Mouse (Mus musculus) hindlimb bud, embryonic 11.5 days (tissue): ENCODE data around the gene Upk3bl.
"Not testable (repeated sequence)": the region's sequence is repeated elsewhere in the genome, so short reads cannot be mapped to it uniquely, and the experiment has no call there.

Experiments
- DNase-seq: peaks from one replicate; pipeline ENCODE4 v3.0.0-alpha.2; 2012; ENCODE audit warnings: low read depth, low spot score; ENCODE audit errors: extremely low spot score

The Upk3bl gene

DNA sequence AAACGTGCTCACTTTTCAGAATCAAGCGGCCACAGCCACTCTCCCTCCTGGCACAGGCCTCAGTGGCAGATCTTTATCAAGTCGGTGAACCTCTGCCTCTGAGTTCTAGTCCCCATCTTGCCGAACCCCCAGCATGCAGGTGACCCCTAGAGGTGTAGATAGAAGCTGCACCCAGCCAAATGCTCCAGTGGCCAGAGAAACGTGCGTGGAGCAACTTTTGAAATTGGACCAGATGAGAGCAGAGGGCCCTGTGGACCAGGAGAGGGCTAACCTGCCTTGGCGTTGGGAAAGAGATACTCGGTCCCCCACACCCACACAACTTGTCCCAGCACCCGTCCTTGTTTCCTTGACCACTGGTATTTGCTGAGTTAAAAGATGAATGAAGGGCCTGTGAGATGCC is 8.9 kb upstream of the Upk3bl start:
- no peak for DNase-seq

GRCm38 (mm10) chr5:136045987-136046386 is 8.3 kb upstream of the Upk3bl start:
- DNase-seq = peak; percentile 24

GRCm38 (mm10) chr5:136048541-136048940 is 5.8 kb upstream of the Upk3bl start:
- DNase-seq = not testable (repeated sequence)

- no peak for DNase-seq
These were observed 4.4 kb upstream of the Upk3bl start for GRCm38 (mm10) chr5:136049926-136050325.

- DNase-seq = peak; percentile 12
These were observed 2.8 kb upstream of the Upk3bl start for GRCm38 (mm10) chr5:136051231-136052085.

- DNase-seq = no peak
These were observed 1.2 kb upstream of the Upk3bl start for GRCm38 (mm10) chr5:136052861-136053655.

DNA sequence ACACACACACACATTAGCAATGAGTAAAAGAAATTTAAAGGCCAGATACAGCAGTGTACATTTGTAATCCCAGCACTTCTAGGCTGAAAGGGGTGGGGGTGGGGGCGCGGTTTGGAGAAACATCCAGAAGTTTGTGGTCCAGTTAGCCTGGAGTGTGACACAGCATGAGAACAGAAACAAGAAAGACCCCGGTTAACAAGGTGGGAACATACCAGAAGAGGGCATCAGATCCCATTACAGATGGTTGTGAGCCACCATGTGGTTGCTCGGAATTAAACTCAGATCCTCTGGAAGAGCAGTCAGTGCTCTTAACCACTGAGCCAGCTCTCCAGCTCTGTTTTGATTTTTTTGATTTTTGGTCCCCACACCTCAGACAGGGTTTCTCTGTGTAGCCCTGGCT is 1.8 kb downstream of the Upk3bl start:
- DNase-seq = no peak

DNA sequence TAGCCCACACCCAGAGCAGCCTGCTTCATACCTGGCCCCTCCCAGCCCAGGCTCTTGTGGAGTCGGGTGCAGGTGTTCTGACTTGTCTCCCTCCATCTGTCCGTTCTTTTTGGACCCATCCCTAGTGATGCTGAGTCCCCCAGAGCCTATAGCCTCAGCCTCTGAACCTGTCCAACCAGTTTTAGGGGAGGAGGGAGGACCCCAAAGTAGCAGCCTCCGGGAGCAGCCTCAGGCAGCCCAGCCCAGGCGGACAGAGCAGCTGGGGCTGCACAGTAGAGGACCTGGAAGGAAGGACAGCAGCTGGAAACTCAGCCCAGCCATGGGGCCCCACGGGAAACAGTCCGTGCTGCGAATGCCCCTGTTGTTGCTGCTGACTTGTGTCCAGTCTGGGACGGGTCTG is 2.8 kb downstream of the Upk3bl start:
- no peak for DNase-seq

DNA sequence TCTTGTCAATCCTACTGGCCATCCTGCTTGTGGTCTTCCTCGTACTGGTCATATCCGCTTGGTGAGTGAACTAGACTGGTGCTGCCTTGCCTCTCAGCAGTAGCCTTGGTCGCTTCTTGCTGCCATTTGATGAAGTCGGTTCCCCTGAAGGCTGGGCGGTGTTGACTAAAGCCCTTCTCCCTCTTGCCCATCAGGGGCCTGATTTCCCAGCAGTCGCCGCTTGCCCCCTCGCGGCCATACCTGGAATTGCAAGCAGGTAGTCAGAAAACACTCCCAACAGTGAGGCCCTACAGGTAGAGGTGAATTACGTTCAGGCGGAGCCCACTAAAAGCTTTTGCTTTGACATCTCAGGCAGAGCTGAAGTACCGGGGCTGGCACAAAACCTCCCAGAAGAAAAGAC is 7.3 kb downstream of the Upk3bl start:
- no peak for DNase-seq

- DNase-seq = no peak
These were observed 9.6 kb downstream of the Upk3bl start for GRCm38 (mm10) chr5:136063920-136064319.

GRCm38 (mm10) chr5:136066404-136067148 is 12.3 kb downstream of the Upk3bl start:
- DNase-seq = not testable (repeated sequence)

GRCm38 (mm10) chr5:136069411-136069810 is 15.1 kb downstream of the Upk3bl start:
- no peak for DNase-seq

GRCm38 (mm10) chr5:136073051-136073450 is 18.8 kb downstream of the Upk3bl start:
- DNase-seq = no peak

- DNase-seq = no peak
These were observed 19.2 kb downstream of the Upk3bl start for GRCm38 (mm10) chr5:136073526-136073925.

- no peak for DNase-seq
These were observed 20.8 kb downstream of the Upk3bl start for GRCm38 (mm10) chr5:136075076-136075475.

DNA sequence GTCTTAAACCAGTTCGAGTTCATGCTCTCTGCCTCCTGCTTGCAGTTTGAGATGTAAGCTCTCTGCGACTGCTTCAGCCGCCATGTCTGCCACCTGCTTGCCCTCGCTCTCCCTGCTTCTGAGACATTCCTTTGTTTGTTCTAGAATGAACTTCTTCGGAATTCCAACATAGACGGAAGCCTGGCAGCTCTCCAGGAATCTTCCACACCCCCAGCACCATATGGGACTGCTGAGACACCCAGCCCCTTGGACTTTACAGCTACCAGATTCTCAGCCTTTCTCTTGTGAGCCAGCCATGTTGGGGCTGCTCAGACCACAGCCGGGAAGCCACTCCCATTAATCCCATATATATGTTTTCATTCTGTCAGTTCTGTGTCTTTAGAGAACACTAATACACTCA is 22.0 kb downstream of the Upk3bl start:
- no peak for DNase-seq

DNA sequence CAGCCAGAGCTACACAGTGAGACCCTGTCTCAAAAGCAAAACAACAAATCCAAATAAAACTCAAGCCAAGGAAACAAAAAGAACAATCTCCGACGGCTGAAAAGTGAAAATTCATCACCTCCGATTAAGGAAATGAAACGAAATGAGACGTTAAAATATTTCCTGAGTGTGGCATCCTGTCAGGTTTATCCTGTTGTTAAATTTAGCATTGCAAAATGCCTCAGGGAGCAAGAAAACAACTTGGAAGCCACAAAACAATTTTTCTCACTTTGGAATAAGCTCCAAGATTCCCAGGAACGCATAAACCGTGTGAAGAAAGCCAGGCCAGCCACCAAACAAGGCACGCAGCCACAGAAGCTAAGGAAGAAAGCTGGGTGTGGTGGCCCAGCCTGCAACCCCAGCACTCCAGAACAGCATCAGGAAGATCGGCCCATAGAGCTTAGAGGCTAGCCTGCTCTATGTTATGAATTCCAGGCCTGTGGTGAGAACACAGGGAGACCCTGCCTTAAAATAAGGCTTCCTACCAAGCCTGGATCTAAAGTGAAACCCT is 22.8 kb downstream of the Upk3bl start:
- DNase-seq = no peak

DNA sequence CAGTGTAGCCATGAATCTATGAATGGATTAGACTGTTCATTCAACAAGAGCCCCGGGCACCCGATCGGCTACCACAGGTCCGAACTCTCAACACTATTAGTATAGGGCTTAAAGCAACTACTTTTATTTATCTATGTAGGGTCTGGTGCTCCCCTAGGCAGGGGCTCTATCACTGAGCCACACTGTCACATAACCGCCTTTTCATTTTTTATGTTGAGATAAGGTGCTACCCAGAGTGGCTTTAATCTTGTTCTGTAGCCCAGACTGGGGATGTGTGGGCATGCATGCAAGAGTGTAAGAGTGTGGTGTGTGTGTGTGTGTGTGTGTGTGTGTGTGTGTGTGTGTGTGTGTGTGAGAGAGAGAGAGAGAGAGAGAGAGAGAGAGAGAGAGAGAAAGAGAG is 23.8 kb downstream of the Upk3bl start:
- no peak for DNase-seq

DNA sequence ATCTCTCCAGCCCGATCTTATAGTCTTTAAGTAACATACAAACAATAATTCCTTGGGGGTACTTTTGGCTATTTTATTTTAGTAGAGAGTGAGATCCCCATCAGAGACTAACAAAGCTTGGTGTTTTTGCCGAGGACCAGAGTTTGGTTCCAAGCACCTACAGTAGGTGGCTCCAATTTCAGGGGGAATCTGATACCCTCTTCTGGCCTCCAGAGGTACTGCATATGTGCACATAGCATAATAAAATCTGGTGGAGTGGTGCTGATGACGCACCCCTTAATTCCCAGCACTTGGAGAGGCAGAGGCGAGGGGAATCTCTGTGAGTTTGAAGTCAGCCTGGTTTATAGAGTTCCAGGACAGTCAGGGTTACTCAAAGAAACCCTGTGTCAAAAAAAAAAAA is 28.1 kb downstream of the Upk3bl start:
- no peak for DNase-seq

GRCm38 (mm10) chr5:136083669-136084107 is 29.4 kb downstream of the Upk3bl start, which contains the start of gene Rasa4:
Rasa4 (plus strand) TSS chr5:136083916.
- DNase-seq = peak; percentile 85
